Mouse (Mus musculus): Measurements from ENCODE around the gene Glis2. TPM values are rescaled to one million over a fixed set of nuclear protein-coding genes. Genes with fewer than 3 reads are reported as not detected.

Glis2 gene
- polyA plus RNA-seq, 1 experiment, result 23.6 TPM

- Histone ChIP-seq H3K4me3 (ENCODE audit: insufficient read depth, poor library complexity, severe bottlenecking) (no peak overlapping the region), H3K27me3 (ENCODE audit: control insufficient read depth, insufficient read depth, insufficient read length) (no peaks in the 10 kb centered on the region), H3ac (ENCODE audit: control insufficient read depth, insufficient read length, low read depth) (no peak overlapping the region), H3K36me3 (ENCODE audit: control insufficient read depth, insufficient read depth) (peaks cover 8% of the 10 kb centered on the region), H3K79me3 (ENCODE audit: low read depth) (peaks cover 94% of the 10 kb centered on the region), H3K79me2 (ENCODE audit: control insufficient read depth, insufficient read depth) (peaks cover 100% of the 10 kb centered on the region)
- TF ChIP-seq CEBPB (IDR thresholded peaks at IDR 0.05; ENCODE audit: low read depth) (no peak), MYOD1 (IDR thresholded peaks at IDR 0.05; ENCODE audit: control insufficient read depth, insufficient read length, low read depth) (no peak), USF1 (IDR thresholded peaks at IDR 0.05; ENCODE audit: low read depth) (no peak), MAX (IDR thresholded peaks at IDR 0.05) (no peak), MYOG (IDR thresholded peaks at IDR 0.05; ENCODE audit: control insufficient read depth, extremely low read depth, insufficient read length) (no peak), CTCF (IDR thresholded peaks at IDR 0.05; ENCODE audit: control insufficient read depth, insufficient read depth, insufficient read length) (no peak), FOSL1 (IDR thresholded peaks at IDR 0.05; ENCODE audit: insufficient read depth, low read length, poor library complexity, severe bottlenecking) (no peak)
These were observed 8.9 kb downstream of the Glis2 start for GRCm38 (mm10) chr16:4603453-4603837.

DNA sequence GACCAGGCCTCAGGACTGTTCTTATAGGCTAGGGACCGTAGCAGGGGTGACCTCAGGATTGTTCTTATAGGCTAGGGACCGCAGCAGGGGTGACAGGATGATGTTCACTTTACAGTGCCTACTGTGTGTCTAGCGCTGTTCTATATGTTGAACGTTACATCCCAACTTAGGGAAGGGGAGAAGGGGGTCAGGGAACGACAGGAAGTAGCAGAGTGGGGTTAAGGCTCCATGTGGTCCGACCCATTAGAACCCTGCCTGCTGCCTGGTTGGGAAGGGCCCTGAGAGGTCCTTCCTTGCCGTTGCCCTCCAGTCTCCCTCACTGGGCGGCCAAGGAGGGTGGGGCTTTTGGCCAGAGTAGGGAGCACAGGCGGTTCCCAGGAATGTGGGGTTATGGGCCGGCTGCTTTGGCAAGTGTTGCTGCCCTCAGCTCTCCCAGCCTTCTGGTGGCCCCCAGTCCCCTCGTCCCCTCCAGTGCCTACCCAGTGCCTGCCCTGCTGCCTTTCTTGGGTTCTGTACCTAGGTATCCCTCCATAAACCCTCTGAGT, 9.9 kb downstream of the Glis2 start:
- Histone ChIP-seq H3K79me3 (ENCODE audit: low read depth) (peaks cover 91% of the 10 kb centered on the region), H3K79me2 (ENCODE audit: control insufficient read depth, insufficient read depth) (peaks cover 100% of the 10 kb centered on the region), H3K4me3 (ENCODE audit: insufficient read depth, poor library complexity, severe bottlenecking) (no peak overlapping the region), H3K27me3 (ENCODE audit: control insufficient read depth, insufficient read depth, insufficient read length) (no peaks in the 10 kb centered on the region), H3ac (ENCODE audit: control insufficient read depth, insufficient read length, low read depth) (no peak overlapping the region), H3K36me3 (ENCODE audit: control insufficient read depth, insufficient read depth) (peaks cover 14% of the 10 kb centered on the region)
- TF ChIP-seq MAX (IDR thresholded peaks at IDR 0.05) (no peak), CEBPB (IDR thresholded peaks at IDR 0.05; ENCODE audit: low read depth) (no peak), MYOG (IDR thresholded peaks at IDR 0.05; ENCODE audit: control insufficient read depth, extremely low read depth, insufficient read length) (no peak), CTCF (IDR thresholded peaks at IDR 0.05; ENCODE audit: control insufficient read depth, insufficient read depth, insufficient read length) (no peak), FOSL1 (IDR thresholded peaks at IDR 0.05; ENCODE audit: insufficient read depth, low read length, poor library complexity, severe bottlenecking) (no peak), MYOD1 (IDR thresholded peaks at IDR 0.05; ENCODE audit: control insufficient read depth, insufficient read length, low read depth) (no peak), USF1 (IDR thresholded peaks at IDR 0.05; ENCODE audit: low read depth) (no peak)

DNA sequence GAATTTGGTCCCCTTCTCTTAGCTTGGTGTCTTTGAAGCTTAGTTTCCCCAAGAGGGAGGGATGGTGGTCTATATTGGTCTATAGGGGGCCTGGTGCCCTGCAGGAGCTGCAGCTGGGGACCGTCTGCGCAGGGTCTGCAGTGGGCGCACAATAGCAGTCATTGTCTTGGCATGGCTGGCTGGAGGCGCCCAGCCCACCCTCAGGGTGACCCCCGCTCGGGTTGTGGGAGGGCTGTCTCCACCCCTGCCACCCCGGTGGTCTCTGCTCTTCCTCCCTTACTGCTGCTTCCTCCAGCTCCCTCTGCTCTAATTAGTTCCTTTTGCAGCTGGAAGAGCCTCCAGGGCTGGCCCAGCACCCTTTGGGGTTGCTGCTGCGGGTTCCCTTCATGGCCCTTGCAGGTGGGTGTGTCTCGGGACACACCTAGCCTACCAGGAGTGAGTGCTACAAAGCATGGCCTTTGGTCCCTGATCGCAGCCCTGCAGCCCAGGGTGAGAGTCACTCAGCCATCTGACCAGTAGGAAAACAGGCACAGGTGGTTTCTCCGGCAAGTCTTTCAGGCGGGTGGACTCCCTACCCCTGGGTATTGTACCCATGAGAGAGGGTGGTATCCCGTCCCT, 11.1 kb downstream of the Glis2 start:
- Histone ChIP-seq H3ac (ENCODE audit: control insufficient read depth, insufficient read length, low read depth) (no peak overlapping the region), H3K4me3 (ENCODE audit: insufficient read depth, poor library complexity, severe bottlenecking) (no peak overlapping the region), H3K79me3 (ENCODE audit: low read depth) (peaks cover 79% of the 10 kb centered on the region), H3K27me3 (ENCODE audit: control insufficient read depth, insufficient read depth, insufficient read length) (no peaks in the 10 kb centered on the region), H3K79me2 (ENCODE audit: control insufficient read depth, insufficient read depth) (peaks cover 97% of the 10 kb centered on the region), H3K36me3 (ENCODE audit: control insufficient read depth, insufficient read depth) (peaks cover 22% of the 10 kb centered on the region)
- no peak for TF ChIP-seq MAX (IDR thresholded peaks at IDR 0.05)
- no peak for TF ChIP-seq CTCF (IDR thresholded peaks at IDR 0.05; ENCODE audit: control insufficient read depth, insufficient read depth, insufficient read length)
- TF ChIP-seq USF1 (IDR thresholded peaks at IDR 0.05; ENCODE audit: low read depth), result no peak
- TF ChIP-seq FOSL1 (IDR thresholded peaks at IDR 0.05; ENCODE audit: insufficient read depth, low read length, poor library complexity, severe bottlenecking), result no peak
- TF ChIP-seq MYOD1 (IDR thresholded peaks at IDR 0.05; ENCODE audit: control insufficient read depth, insufficient read length, low read depth), result no peak
- TF ChIP-seq MYOG (IDR thresholded peaks at IDR 0.05; ENCODE audit: control insufficient read depth, extremely low read depth, insufficient read length), result no peak
- no peak for TF ChIP-seq CEBPB (IDR thresholded peaks at IDR 0.05; ENCODE audit: low read depth)

- peak; percentile 65 for TF ChIP-seq CEBPB (IDR thresholded peaks at IDR 0.05; ENCODE audit: low read depth)
- TF ChIP-seq USF1 (IDR thresholded peaks at IDR 0.05; ENCODE audit: low read depth), result no peak
- TF ChIP-seq CTCF (IDR thresholded peaks at IDR 0.05; ENCODE audit: control insufficient read depth, insufficient read depth, insufficient read length), result peak; percentile 44
- Histone ChIP-seq H3K79me2 (ENCODE audit: control insufficient read depth, insufficient read depth) (peaks cover 87% of the 10 kb centered on the region), H3K36me3 (ENCODE audit: control insufficient read depth, insufficient read depth) (peaks cover 27% of the 10 kb centered on the region), H3ac (ENCODE audit: control insufficient read depth, insufficient read length, low read depth) (no peak overlapping the region), H3K27me3 (ENCODE audit: control insufficient read depth, insufficient read depth, insufficient read length) (no peaks in the 10 kb centered on the region), H3K79me3 (ENCODE audit: low read depth) (peaks cover 70% of the 10 kb centered on the region), H3K4me3 (ENCODE audit: insufficient read depth, poor library complexity, severe bottlenecking) (no peak overlapping the region)
These were observed 12.0 kb downstream of the Glis2 start for GRCm38 (mm10) chr16:4606431-4607084.

DNA sequence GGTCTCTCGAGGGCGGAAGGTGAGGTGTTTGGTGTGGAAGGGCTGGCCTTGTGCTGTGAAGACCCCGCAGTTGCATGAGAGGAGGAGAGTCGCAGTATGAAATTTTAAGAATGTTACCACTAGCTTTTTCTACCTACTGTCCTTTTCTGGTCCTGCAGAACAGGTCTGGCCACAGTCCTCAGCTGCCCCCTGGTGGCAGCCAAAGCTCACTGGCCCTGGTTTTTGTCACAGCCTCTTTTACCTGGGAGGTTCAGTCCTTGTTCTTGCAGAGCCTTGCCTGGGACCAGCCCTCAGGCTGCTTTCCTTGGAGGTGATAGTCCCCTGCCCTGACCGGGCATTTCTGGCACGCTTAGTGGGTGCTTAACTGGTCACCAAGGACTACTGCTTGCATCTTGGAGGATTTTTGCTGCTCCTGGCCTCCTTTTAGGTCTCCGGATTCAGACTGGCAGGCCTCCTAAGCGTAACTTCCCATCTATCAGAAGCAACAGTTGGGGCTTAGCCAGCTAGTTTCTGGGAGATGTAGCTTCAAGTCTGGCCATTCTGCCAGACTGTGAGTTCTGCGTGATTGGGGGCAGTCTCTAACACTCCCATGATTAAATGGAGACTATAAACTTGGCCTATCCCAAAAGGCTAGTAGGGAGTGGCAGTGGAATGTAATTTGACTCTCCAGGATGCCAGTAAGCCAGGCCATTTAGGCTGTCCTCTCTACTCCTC, 13.5 kb downstream of the Glis2 start:
- Histone ChIP-seq H3K27me3 (ENCODE audit: control insufficient read depth, insufficient read depth, insufficient read length) (no peaks in the 10 kb centered on the region), H3K4me3 (ENCODE audit: insufficient read depth, poor library complexity, severe bottlenecking) (no peak overlapping the region), H3ac (ENCODE audit: control insufficient read depth, insufficient read length, low read depth) (no peak overlapping the region), H3K36me3 (ENCODE audit: control insufficient read depth, insufficient read depth) (peaks cover 38% of the 10 kb centered on the region), H3K79me3 (ENCODE audit: low read depth) (peaks cover 56% of the 10 kb centered on the region), H3K79me2 (ENCODE audit: control insufficient read depth, insufficient read depth) (peaks cover 73% of the 10 kb centered on the region)
- no peak for TF ChIP-seq FOSL1 (IDR thresholded peaks at IDR 0.05; ENCODE audit: insufficient read depth, low read length, poor library complexity, severe bottlenecking)
- TF ChIP-seq CTCF (IDR thresholded peaks at IDR 0.05; ENCODE audit: control insufficient read depth, insufficient read depth, insufficient read length), result peak; percentile 55

All from C2C12 (cell line).